8 mouse cellular contexts compared by ENCODE assay signal in genomic region chr1:185454575-185454954, GRCm38 (mm10). TPM values are rescaled to one million over a fixed set of nuclear protein-coding genes. Genes with fewer than 3 reads are reported as not detected.
A peak's percentile ranks its signal among the peaks of the same experiment; 100 is the strongest.
DNase-seq lines count a peak whose midpoint lies in the region; ATAC-seq and TF ChIP-seq lines count a peak whose summit lies in the region.

Gene Slc30a10 (plus strand): TSS chr1:185454848.

- no peak for TF ChIP-seq CTCF in lung, adult 2 months (IDR thresholded peaks at IDR 0.05; ENCODE audit: insufficient read depth, low read length)

- H3K27me3 ChIP-seq in lung, embryonic 16.5 days (ENCODE audit: control insufficient read depth, insufficient read depth, low read depth, low read length) = peaks cover 34% of the 10 kb centered on the region
- H3K27me3 ChIP-seq in forebrain, embryonic 12.5 days = peaks cover 50% of the 10 kb centered on the region
- H3K27me3 ChIP-seq in intestine, embryonic 15.5 days (replicated peaks) = peaks cover 35% of the 10 kb centered on the region
- H3K27me3 ChIP-seq in liver, embryonic 13.5 days = peaks cover 18% of the 10 kb centered on the region

- H3K9me3 ChIP-seq in lung, embryonic 16.5 days (ENCODE audit: control insufficient read depth, low read length) = no peaks in the 10 kb centered on the region
- H3K9me3 ChIP-seq in forebrain, embryonic 12.5 days = peaks cover 4% of the 10 kb centered on the region; the same call in 1 of the 2 replicates
- H3K9me3 ChIP-seq in intestine, embryonic 15.5 days = no peaks in the 10 kb centered on the region
- no peaks in the 10 kb centered on the region for H3K9me3 ChIP-seq in liver, embryonic 13.5 days (replicated peaks)

- H3K27ac ChIP-seq in lung, embryonic 16.5 days (ENCODE audit: low read length) = no peak within 1 kb of the TSS
- H3K27ac ChIP-seq in forebrain, embryonic 12.5 days = peak within 1 kb of the TSS; percentile 66; the same call in 1 of the 2 replicates
- no peak within 1 kb of the TSS for H3K27ac ChIP-seq in intestine, embryonic 15.5 days
- peak within 1 kb of the TSS; percentile 98 for H3K27ac ChIP-seq in liver, embryonic 13.5 days

- no peaks in the 10 kb centered on the region for H3K36me3 ChIP-seq in lung, embryonic 16.5 days (ENCODE audit: control insufficient read depth, insufficient read depth, low read length)
- H3K36me3 ChIP-seq in forebrain, embryonic 12.5 days (replicated peaks) = no peaks in the 10 kb centered on the region
- H3K36me3 ChIP-seq in intestine, embryonic 15.5 days = no peaks in the 10 kb centered on the region
- peaks cover 31% of the 10 kb centered on the region for H3K36me3 ChIP-seq in liver, embryonic 13.5 days

- H3K4me3 ChIP-seq in lung, embryonic 16.5 days (ENCODE audit: low read length) = peak within 1 kb of the TSS; percentile 51
- no peak within 1 kb of the TSS for H3K4me3 ChIP-seq in lung, adult 2 months (replicated peaks; ENCODE audit: extremely low read depth, low read depth, low read length)
- H3K4me3 ChIP-seq in forebrain, embryonic 12.5 days (replicated peaks) = peak within 1 kb of the TSS; percentile 57
- peak within 1 kb of the TSS; percentile 42 for H3K4me3 ChIP-seq in intestine, embryonic 15.5 days (replicated peaks)
- H3K4me3 ChIP-seq in liver, embryonic 13.5 days (replicated peaks) = peak within 1 kb of the TSS; percentile 91

- no peak for TF ChIP-seq POLR2A in lung, adult 2 months (IDR thresholded peaks at IDR 0.05; ENCODE audit: borderline replicate concordance, extremely low read depth, low read depth, low read length)

- DNase-seq in lung, adult 2 months = no peak
- peak; percentile 97 for DNase-seq in liver, embryonic 13.5 days
- DNase-seq in right cerebral cortex, postnatal 14 days = peak; percentile 55

- H3K4me2 ChIP-seq in lung, embryonic 16.5 days (ENCODE audit: low read depth, low read length) = peak within 1 kb of the TSS; percentile 90
- H3K4me2 ChIP-seq in forebrain, embryonic 12.5 days = peak within 1 kb of the TSS; percentile 98
- peak within 1 kb of the TSS; percentile 88 for H3K4me2 ChIP-seq in intestine, embryonic 15.5 days (replicated peaks)
- H3K4me2 ChIP-seq in liver, embryonic 13.5 days = peak within 1 kb of the TSS; percentile 85

- ATAC-seq in lung, embryonic 16.5 days (ENCODE audit: low read depth) = peak; percentile 66
- ATAC-seq in cerebellum, adult (ENCODE audit: insufficient number of reproducible peaks, low FRiP score, low TSS enrichment) = peak; percentile 75
- peak; percentile 90 for ATAC-seq in forebrain, embryonic 12.5 days (ENCODE audit: low FRiP score)
- peak; percentile 93 for ATAC-seq in intestine, embryonic 15.5 days
- peak; percentile 98 for ATAC-seq in liver, embryonic 13.5 days (ENCODE audit: low read depth)
- no peak for ATAC-seq in inflammation-experienced regulatory T-cells, adult 6 months

- WGBS in lung, embryonic 16.5 days = 7% methylated on average over 10 of the region's 18 CpGs
- 5% methylated on average over 18 of the region's 18 CpGs for WGBS in lung, adult 2 months
- 3% methylated on average over 18 of the region's 18 CpGs for WGBS in forebrain, embryonic 12.5 days
- WGBS in intestine, embryonic 15.5 days = 5% methylated on average over 18 of the region's 18 CpGs
- 0% methylated on average over 17 of the region's 18 CpGs for WGBS in liver, embryonic 13.5 days (ENCODE audit: insufficient replicate concordance)

- H3K4me1 ChIP-seq in lung, embryonic 16.5 days (replicated peaks; ENCODE audit: control insufficient read depth, insufficient read depth, low read length) = peaks cover 12% of the 10 kb centered on the region
- H3K4me1 ChIP-seq in lung, adult 2 months (ENCODE audit: control insufficient read depth, insufficient read depth, low read length) = no peaks in the 10 kb centered on the region
- H3K4me1 ChIP-seq in forebrain, embryonic 12.5 days = peaks cover 17% of the 10 kb centered on the region
- peaks cover 8% of the 10 kb centered on the region for H3K4me1 ChIP-seq in intestine, embryonic 15.5 days (replicated peaks)
- peaks cover 81% of the 10 kb centered on the region for H3K4me1 ChIP-seq in liver, embryonic 13.5 days (replicated peaks)

- peak within 1 kb of the TSS; percentile 32 for H3K9ac ChIP-seq in lung, embryonic 16.5 days (ENCODE audit: low read length)
- H3K9ac ChIP-seq in forebrain, embryonic 12.5 days = peak within 1 kb of the TSS; percentile 71
- peak within 1 kb of the TSS; percentile 47 for H3K9ac ChIP-seq in intestine, embryonic 15.5 days
- H3K9ac ChIP-seq in liver, embryonic 13.5 days = peak within 1 kb of the TSS; percentile 98

RNA-seq across cellular contexts. Expression of gene Slc30a10, which starts in this region (rescaled TPM):
- polyA plus RNA-seq in lung, embryonic 16.5 days (2015; fragmentation: Nextera tagmentation; extraction: Ambion mirVana) = 0.19 TPM in 1 of 2 replicates, not detected in the other
- 0.01 TPM in 1 of 2 replicates, not detected in the other for polyA plus RNA-seq in lung, adult 2 months (2012; rRNA removed)
- polyA plus RNA-seq in forebrain, embryonic 12.5 days (2016; fragmentation: Nextera tagmentation; extraction: Ambion mirVana) = 4.4 and 4.6 TPM in 2 replicates
- 2.3 TPM in 2 replicates for polyA plus RNA-seq in intestine, embryonic 15.5 days (2015; fragmentation: Nextera tagmentation; extraction: Ambion mirVana)
- polyA plus RNA-seq in liver, embryonic 13.5 days (2015; fragmentation: Nextera tagmentation; extraction: Ambion mirVana) = 10.4 and 12.5 TPM in 2 replicates
- polyA plus RNA-seq in inflammation-experienced regulatory T-cells, adult 6 months (2017; shearing (Covaris generic)) = not detected

Comparison
In these comparisons a context has a peak if more than half of its experiments do, and no peak if none do; other contexts are left out.
1. Peak in ATAC-seq, H3K4me3 ChIP-seq, H3K9ac ChIP-seq and H3K4me2 ChIP-seq in lung, embryonic 16.5 days; RNA of the gene not detected or under 1 TPM.
2. H3K27ac ChIP-seq: peak in forebrain, embryonic 12.5 days (single experiment) and liver, embryonic 13.5 days (single experiment); none in lung, embryonic 16.5 days (single experiment) and intestine, embryonic 15.5 days (single experiment).
3. H3K9ac ChIP-seq: peak in every context shown above with its lines; median percentile 98 in liver, embryonic 13.5 days; 71 in forebrain, embryonic 12.5 days; 47 in intestine, embryonic 15.5 days; 32 in lung, embryonic 16.5 days.
4. Peak in every context shown above with its lines, with median percentiles within 50 percentile points of each other: H3K4me2 ChIP-seq.